Mouse (Mus musculus) lung, adult 2 months (tissue): ENCODE measurements around the gene Arl11.
A peak's percentile ranks its signal among the peaks of the same experiment; 100 is the strongest.

Experiments
- CTCF ChIP-seq: fragments of 200-500 bp; IDR thresholded peaks from 2 replicates; pipeline ENCODE4 v1.5.1; 2011; ENCODE audit warnings: mild to moderate bottlenecking, low read length, control low read depth; ENCODE audit not compliant: insufficient read depth
- POLR2A ChIP-seq: fragments of 200-500 bp; IDR thresholded peaks from 2 replicates; pipeline ENCODE4 v1.6.1; 2011; ENCODE audit warnings: low read depth, mild to moderate bottlenecking, control low read depth, low read length, borderline replicate concordance; ENCODE audit errors: extremely low read depth

GRCm38 (mm10) chr14:61360131-61360980, 50.8 kb downstream of the Arl11 start, which contains the start of gene Ebpl:
- peak; percentile 38; the same call in 1 of the 2 replicates for TF ChIP-seq POLR2A
- TF ChIP-seq CTCF: no peak
